Mouse (Mus musculus): ENCODE measurements around the gene 4930535I16Rik. TPM values are rescaled to one million over a fixed set of nuclear protein-coding genes. Genes with fewer than 3 reads are reported as not detected.

The 4930535I16Rik gene
- total and polyA plus RNA-seq, 2 experiments from 2014 or later = not detected

DNA sequence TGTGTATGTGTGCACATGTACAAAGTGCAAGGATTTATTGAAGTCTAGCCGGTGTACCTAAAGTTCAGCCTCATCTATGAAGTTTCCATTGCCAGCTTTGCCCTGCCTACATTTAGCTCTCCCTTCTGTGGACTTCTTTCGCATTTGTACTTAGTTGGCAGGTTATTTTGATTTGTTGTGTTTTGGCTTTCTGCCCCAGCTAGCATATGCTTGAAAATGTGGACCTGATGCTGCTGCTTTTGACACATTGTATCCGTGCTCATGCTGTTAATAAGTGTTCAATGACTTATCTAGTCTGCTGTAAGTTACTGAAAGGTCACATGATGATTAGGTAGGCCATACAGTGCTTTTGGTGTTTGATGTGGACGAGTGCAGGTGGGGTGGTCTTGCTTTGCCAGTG lies 16.5 kb upstream of the 4930535I16Rik start:
- no peaks in the 10 kb centered on the region for H3K4me1 ChIP-seq (ENCODE audit: insufficient read depth)
- no peaks in the 10 kb centered on the region for H3K9me3 ChIP-seq (ENCODE audit: low read length)
- no peak overlapping the region for H3K4me2 ChIP-seq (ENCODE audit: low read depth)
- H3K27me3 ChIP-seq (ENCODE audit: insufficient read depth, low read length) = no peaks in the 10 kb centered on the region
- H3K27ac ChIP-seq (ENCODE audit: low read depth, low read length) = no peak overlapping the region
- DNase-seq = peak; percentile 25
- no peak for ATAC-seq
- 73% methylated on average over 4 of the region's 4 CpGs for WGBS
- H3K9ac ChIP-seq = no peak overlapping the region
- no peak for TF ChIP-seq CTCF (IDR thresholded peaks at IDR 0.05; ENCODE audit: low read depth)
- H3K4me3 ChIP-seq (ENCODE audit: low read depth, low read length) = no peak overlapping the region
- H3K36me3 ChIP-seq (ENCODE audit: insufficient read depth) = peaks cover 63% of the 10 kb centered on the region

DNA sequence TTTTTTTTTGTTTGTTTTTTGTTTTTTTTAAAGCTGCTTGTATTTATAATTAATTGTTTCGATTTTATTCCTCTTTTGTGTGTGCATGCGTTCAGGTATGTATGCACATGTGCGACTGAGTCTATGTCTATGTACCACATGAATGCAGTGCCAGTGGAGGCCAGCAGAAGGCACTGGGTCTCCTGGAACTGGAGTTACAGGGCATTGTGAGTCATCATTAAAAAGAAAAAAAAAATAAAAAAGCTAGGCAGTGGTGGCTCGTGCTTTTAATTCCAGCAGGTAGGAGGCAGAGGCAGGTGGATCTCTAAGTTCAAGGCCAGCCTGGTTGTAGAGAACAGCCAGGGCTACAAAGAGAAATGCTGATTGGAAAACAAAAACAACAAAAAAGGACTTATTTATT lies 12.2 kb upstream of the 4930535I16Rik start:
- Histone ChIP-seq H3K27me3 (ENCODE audit: insufficient read depth, low read length) (no peaks in the 10 kb centered on the region), H3K9ac (no peak overlapping the region), H3K9me3 (ENCODE audit: low read length) (no peaks in the 10 kb centered on the region), H3K4me1 (ENCODE audit: insufficient read depth) (no peaks in the 10 kb centered on the region), H3K4me2 (ENCODE audit: low read depth) (no peak overlapping the region), H3K36me3 (ENCODE audit: insufficient read depth) (peaks cover 60% of the 10 kb centered on the region), H3K27ac (ENCODE audit: low read depth, low read length) (no peak overlapping the region), H3K4me3 (ENCODE audit: low read depth, low read length) (no peak overlapping the region)
- ATAC-seq (no peak), DNase-seq (no peak)
- peak; percentile 23; the same call in 1 of the 2 replicates for TF ChIP-seq CTCF (IDR thresholded peaks at IDR 0.05; ENCODE audit: low read depth)
- 94% methylated on average over 4 of the region's 4 CpGs for WGBS

DNA sequence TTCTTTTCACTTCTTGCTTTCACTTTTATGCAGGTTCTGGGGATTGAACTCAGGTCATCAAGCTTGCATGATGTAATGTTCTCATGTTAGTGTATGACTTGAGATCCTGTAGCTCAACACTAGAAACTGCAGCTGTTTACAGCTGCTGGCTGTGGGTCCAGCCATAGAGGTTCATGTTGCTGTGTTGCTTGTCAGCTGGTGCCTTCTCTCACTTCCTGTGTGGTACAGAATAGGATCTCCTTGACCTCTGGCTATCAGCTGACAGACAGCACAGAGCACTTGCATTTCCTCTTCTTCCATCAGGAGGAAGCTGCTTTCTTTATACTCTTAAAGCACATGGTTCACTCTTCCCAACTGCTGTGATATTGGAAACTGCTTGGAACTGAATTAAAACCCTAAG lies 10.1 kb upstream of the 4930535I16Rik start:
- no peaks in the 10 kb centered on the region for H3K9me3 ChIP-seq (ENCODE audit: low read length)
- no peak overlapping the region for H3K4me2 ChIP-seq (ENCODE audit: low read depth)
- no peaks in the 10 kb centered on the region for H3K27me3 ChIP-seq (ENCODE audit: insufficient read depth, low read length)
- no peak overlapping the region for H3K27ac ChIP-seq (ENCODE audit: low read depth, low read length)
- H3K4me1 ChIP-seq (ENCODE audit: insufficient read depth) = no peaks in the 10 kb centered on the region
- no peak for DNase-seq
- no peak for ATAC-seq
- no peak overlapping the region for H3K4me3 ChIP-seq (ENCODE audit: low read depth, low read length)
- H3K9ac ChIP-seq = no peak overlapping the region
- peaks cover 64% of the 10 kb centered on the region for H3K36me3 ChIP-seq (ENCODE audit: insufficient read depth)
- TF ChIP-seq CTCF (IDR thresholded peaks at IDR 0.05; ENCODE audit: low read depth) = no peak

DNA sequence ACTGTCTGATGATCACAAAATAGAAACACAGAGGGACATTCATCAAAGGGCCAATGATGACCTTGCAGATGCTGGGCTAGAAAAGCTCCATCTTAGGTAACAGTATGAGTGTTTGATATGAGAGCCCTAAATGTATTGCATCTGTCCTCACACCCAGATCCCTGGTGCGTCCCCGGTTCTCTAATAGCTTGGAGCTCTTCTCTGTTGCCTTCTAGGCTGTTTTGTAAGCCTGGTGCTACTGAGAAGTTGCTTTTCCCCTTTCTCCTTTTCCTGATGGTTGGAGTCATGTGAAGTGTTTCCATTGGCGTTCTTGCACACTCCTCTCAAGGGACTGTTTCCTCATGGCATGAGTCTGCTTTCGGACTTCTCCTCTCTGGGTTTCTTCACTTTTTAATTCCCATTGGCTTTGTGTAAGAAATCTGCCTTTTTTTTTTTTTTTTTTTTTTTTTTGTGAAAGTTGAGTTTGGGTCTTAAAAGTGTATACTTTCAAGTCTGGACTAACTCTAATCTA lies 3.3 kb upstream of the 4930535I16Rik start:
- Histone ChIP-seq H3K4me3 (ENCODE audit: low read depth, low read length) (no peak overlapping the region), H3K4me2 (ENCODE audit: low read depth) (no peak overlapping the region), H3K9ac (no peak overlapping the region), H3K27ac (ENCODE audit: low read depth, low read length) (no peak overlapping the region), H3K36me3 (ENCODE audit: insufficient read depth) (peaks cover 46% of the 10 kb centered on the region), H3K9me3 (ENCODE audit: low read length) (no peaks in the 10 kb centered on the region), H3K4me1 (ENCODE audit: insufficient read depth) (peaks cover 6% of the 10 kb centered on the region), H3K27me3 (ENCODE audit: insufficient read depth, low read length) (no peaks in the 10 kb centered on the region)
- no peak for ATAC-seq
- no peak for TF ChIP-seq CTCF (IDR thresholded peaks at IDR 0.05; ENCODE audit: low read depth)
- 93% methylated on average over 4 of the region's 4 CpGs for WGBS
- no peak for DNase-seq

DNA sequence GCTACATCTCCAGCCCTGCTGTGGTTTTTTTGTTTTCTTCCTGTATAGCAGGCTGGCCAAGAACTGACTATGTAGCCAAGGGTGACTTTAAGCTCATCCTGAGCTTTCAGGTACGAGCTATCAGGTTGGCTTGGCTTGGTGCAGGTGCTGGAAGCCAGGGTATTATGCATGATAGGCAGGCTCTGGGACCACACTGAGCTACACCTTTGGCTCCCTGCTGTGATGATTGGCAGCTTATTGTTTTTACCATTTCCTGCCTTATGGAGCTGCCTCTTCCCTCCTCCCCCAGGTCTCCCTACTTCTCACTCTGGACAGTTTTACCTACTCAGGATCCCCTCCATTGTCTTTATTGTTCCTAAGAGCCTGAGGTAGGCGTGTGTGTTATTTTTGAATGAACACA lies 1.0 kb upstream of the 4930535I16Rik start:
- WGBS = 53% methylated on average over 2 of the region's 2 CpGs
- H3K4me2 ChIP-seq (ENCODE audit: low read depth) = peak overlapping the region; percentile 85
- ATAC-seq (no peak), DNase-seq (no peak)
- TF ChIP-seq CTCF (IDR thresholded peaks at IDR 0.05; ENCODE audit: low read depth) = no peak
- peaks cover 6% of the 10 kb centered on the region for H3K4me1 ChIP-seq (ENCODE audit: insufficient read depth)
- peak overlapping the region; percentile 6; the same call in 1 of the 2 replicates for H3K9ac ChIP-seq
- no peaks in the 10 kb centered on the region for H3K9me3 ChIP-seq (ENCODE audit: low read length)
- H3K36me3 ChIP-seq (ENCODE audit: insufficient read depth) = peaks cover 30% of the 10 kb centered on the region
- 0 out of 2 replicates have a peak overlapping the region, but pooled peaks have one; percentile 99 for H3K4me3 ChIP-seq (ENCODE audit: low read depth, low read length)
- H3K27ac ChIP-seq (ENCODE audit: low read depth, low read length) = no peak overlapping the region
- no peaks in the 10 kb centered on the region for H3K27me3 ChIP-seq (ENCODE audit: insufficient read depth, low read length)

DNA sequence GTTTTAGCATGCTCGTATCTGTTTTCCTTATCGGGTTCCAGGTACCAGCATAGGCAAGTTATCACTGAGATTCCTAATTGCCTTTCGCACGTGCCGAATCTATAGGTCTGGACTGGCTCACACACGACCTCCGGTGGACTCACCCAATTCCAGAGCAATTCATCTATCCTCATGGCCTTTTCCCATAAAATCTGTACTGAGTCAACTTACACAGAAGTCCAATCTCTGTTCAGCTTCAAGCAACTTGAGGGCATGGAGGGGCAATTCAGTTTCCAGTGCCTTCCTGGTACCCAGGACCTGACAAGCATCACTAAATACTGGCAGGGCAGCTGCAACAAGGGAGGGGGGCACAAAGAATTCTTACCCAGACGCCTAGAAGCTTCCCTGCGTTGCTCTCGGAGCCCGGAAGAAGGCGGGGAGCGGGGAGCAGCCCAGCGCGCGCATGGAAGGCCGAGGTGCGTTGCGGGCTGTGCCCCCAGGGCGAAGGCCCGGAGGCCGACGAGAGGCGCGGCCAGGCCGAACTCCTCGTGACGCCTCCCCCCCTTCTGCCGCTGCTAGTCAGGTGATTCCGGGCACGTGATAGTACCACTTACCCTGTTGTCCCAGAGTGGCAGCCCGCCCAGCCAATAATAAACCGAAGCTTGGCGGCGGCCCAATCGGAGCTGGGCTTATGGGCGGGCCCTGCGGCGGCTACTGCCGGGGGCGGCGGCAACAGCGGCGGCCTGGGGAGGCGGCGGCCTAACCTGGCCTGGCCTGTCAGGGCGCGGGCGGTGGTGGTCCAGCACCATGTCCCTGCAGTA lies 874 bp downstream of the 4930535I16Rik start, which contains the start of gene Rragc:
Gene Rragc (plus strand): TSS at position 699 of the 800 bp plus-strand sequence.
- 1% methylated on average over 49 of the region's 49 CpGs for WGBS
- peak; percentile 100 for ATAC-seq
- H3K9ac ChIP-seq = peak within 1 kb of the TSS; percentile 96
- H3K4me1 ChIP-seq (ENCODE audit: insufficient read depth) = peaks cover 6% of the 10 kb centered on the region
- peak; percentile 100 for DNase-seq
- TF ChIP-seq CTCF (IDR thresholded peaks at IDR 0.05; ENCODE audit: low read depth) = peak; percentile 29; the same call in 1 of the 2 replicates
- H3K36me3 ChIP-seq (ENCODE audit: insufficient read depth) = peaks cover 29% of the 10 kb centered on the region
- peak within 1 kb of the TSS; percentile 85 for H3K4me2 ChIP-seq (ENCODE audit: low read depth)
- peak within 1 kb of the TSS; percentile 87 for H3K27ac ChIP-seq (ENCODE audit: low read depth, low read length)
- no peaks in the 10 kb centered on the region for H3K9me3 ChIP-seq (ENCODE audit: low read length)
- H3K27me3 ChIP-seq (ENCODE audit: insufficient read depth, low read length) = no peaks in the 10 kb centered on the region
- peak within 1 kb of the TSS; percentile 99 for H3K4me3 ChIP-seq (ENCODE audit: low read depth, low read length)

DNA sequence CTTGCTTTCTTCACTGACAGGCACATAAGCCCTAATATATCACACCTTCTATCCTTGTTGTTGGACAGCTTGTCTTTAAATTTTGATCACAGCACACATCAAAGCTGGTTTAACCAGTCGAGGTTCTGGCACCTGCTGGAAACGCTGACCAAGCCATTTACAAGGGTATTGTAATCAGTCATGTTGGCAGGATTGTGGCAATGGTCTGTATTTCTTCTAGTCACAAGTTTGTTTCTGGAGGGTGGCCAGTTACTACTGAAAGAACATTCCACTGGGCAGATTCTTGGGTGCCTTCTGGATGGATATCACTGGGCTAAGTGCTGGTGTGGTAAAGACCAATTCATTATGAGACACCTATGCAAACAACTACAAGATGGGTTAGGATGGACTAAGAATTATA lies 5.4 kb downstream of the 4930535I16Rik start:
- no peak for TF ChIP-seq CTCF (IDR thresholded peaks at IDR 0.05; ENCODE audit: low read depth)
- WGBS = 85% methylated on average over 2 of the region's 2 CpGs
- H3K27ac ChIP-seq (ENCODE audit: low read depth, low read length) = no peak overlapping the region
- peaks cover 26% of the 10 kb centered on the region for H3K36me3 ChIP-seq (ENCODE audit: insufficient read depth)
- ATAC-seq (no peak), DNase-seq (no peak)
- no peak overlapping the region for H3K4me2 ChIP-seq (ENCODE audit: low read depth)
- no peaks in the 10 kb centered on the region for H3K9me3 ChIP-seq (ENCODE audit: low read length)
- H3K27me3 ChIP-seq (ENCODE audit: insufficient read depth, low read length) = no peaks in the 10 kb centered on the region
- H3K4me1 ChIP-seq (ENCODE audit: insufficient read depth) = no peaks in the 10 kb centered on the region
- H3K4me3 ChIP-seq (ENCODE audit: low read depth, low read length) = no peak overlapping the region
- H3K9ac ChIP-seq = no peak overlapping the region

All from forebrain, postnatal 0 days (tissue).